In the genomic region with DNA sequence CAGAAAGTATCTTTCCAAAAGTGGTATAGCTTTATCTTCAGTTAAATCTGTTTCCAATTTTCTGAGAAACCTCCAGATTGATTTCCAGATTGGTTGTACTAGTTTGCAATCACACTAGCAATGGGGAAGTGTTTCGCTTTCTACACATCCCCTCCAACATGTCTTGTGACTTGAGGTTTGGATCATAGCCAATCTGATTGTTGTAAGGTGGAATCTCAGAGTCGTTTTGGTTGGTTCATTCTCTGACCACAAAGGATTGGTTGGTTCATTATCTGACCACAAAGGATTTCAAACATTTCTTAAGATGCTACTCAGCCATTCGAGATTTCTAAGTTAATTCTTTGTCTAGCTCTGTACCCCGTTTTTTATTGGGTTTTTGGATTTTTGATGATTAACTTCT, we compare ENCODE assay signal across 23 mouse cellular contexts.
DNase-seq lines count a peak whose midpoint lies in the region; ATAC-seq and TF ChIP-seq lines count a peak whose summit lies in the region.
"Had no signal": no experiment of that assay in that cellular context is flagged by ENCODE, and none has a peak within 500 bp of the region (broad histone marks: within the 10 kb centered on the region; RNA-seq: fewer than 3 reads in every experiment).

No protein-coding gene starts in this region.

- no peaks in the 10 kb centered on the region for H3K9me3 ChIP-seq in embryonic facial prominence, embryonic 14.5 days (ENCODE audit: control insufficient read depth, low read length)
- H3K9me3 ChIP-seq in embryonic facial prominence, embryonic 10.5 days: no peaks in the 10 kb centered on the region
- no peaks in the 10 kb centered on the region for H3K9me3 ChIP-seq in MEL (replicated peaks; ENCODE audit: insufficient read depth, low read length)
- no peaks in the 10 kb centered on the region for H3K9me3 ChIP-seq in hindbrain, embryonic 12.5 days (replicated peaks)
- H3K9me3 ChIP-seq: embryonic facial prominence, embryonic 13.5 days; forebrain, embryonic 13.5 days had no signal

- 0 out of 2 replicates have a peak, but pooled peaks have one; percentile 37 for ATAC-seq in embryonic facial prominence, embryonic 14.5 days (ENCODE audit: low read depth)
- no peak for ATAC-seq in hindbrain, embryonic 12.5 days (ENCODE audit: low FRiP score)
- ATAC-seq: CD4-positive, CD25-positive, alpha-beta regulatory T cell, adult 4 months; forebrain, embryonic 13.5 days; forebrain, embryonic 16.5 days had no signal

- no peak for TF ChIP-seq RAD21 in MEL (IDR thresholded peaks at IDR 0.05; ENCODE audit: low read depth, low read length)

- no peaks in the 10 kb centered on the region for H3K4me1 ChIP-seq in embryonic facial prominence, embryonic 14.5 days (ENCODE audit: control insufficient read depth, insufficient read depth, low read length)
- H3K4me1 ChIP-seq in embryonic facial prominence, embryonic 10.5 days: no peaks in the 10 kb centered on the region
- no peaks in the 10 kb centered on the region for H3K4me1 ChIP-seq in MEL (ENCODE audit: control insufficient read depth in 1 of 2, insufficient read depth in 2 of 2, low read length in 2 of 2)
- no peaks in the 10 kb centered on the region for H3K4me1 ChIP-seq in hindbrain, embryonic 12.5 days
- H3K4me1 ChIP-seq: embryonic facial prominence, embryonic 13.5 days; forebrain, embryonic 13.5 days had no signal

- DNase-seq in embryonic facial prominence, embryonic 14.5 days (ENCODE audit: low spot score): peak; percentile 53
- DNase-seq in embryonic facial prominence, embryonic 10.5 days (ENCODE audit: low spot score): no peak
- DNase-seq in 3134 (ENCODE audit: extremely low read depth, insufficient read length, low spot score): peak; percentile 58
- DNase-seq in MEL (ENCODE audit: low read depth, low spot score): peak; percentile 6
- DNase-seq in NIH3T3 (ENCODE audit: low read depth): peak; percentile 9
- no peak for DNase-seq in frontal cortex, postnatal 14 days (ENCODE audit: low spot score in 2 of 2)
- no peak for DNase-seq in heart, postnatal 10 days
- DNase-seq: adrenal gland, adult 2 months; adrenal gland, postnatal 10 days; adrenal gland, postnatal 25 days; B cell, adult 2 months; cerebellum, adult 11-12 months; cerebellum, adult 2 months; cerebellum, adult 9-10 months; cerebellum, postnatal 10 days; cerebellum, postnatal 25 days had no signal

- intact Hi-C loops in heart, postnatal 10 days (cut with DNase I): no loop called here

- TF ChIP-seq EP300 in MEL (IDR thresholded peaks at IDR 0.05; ENCODE audit: low read depth in 1 of 2, low read length in 2 of 2): no peak

- TF ChIP-seq POLR2A in MEL (IDR thresholded peaks at IDR 0.05; ENCODE audit: control insufficient read depth in 1 of 2, insufficient read depth in 1 of 2, low read depth in 1 of 2, low read length in 2 of 2, poor library complexity in 1 of 2): no peak

- WGBS in embryonic facial prominence, embryonic 14.5 days: 58% methylated on average over 4 of the region's 4 CpGs
- 84% methylated on average over 4 of the region's 4 CpGs for WGBS in embryonic facial prominence, embryonic 10.5 days
- WGBS in hindbrain, embryonic 12.5 days: 75% methylated on average over 4 of the region's 4 CpGs

- no peak overlapping the region for H3K27ac ChIP-seq in embryonic facial prominence, embryonic 14.5 days (replicated peaks; ENCODE audit: low read depth, low read length)
- no peak overlapping the region for H3K27ac ChIP-seq in embryonic facial prominence, embryonic 10.5 days (replicated peaks)
- no peak overlapping the region for H3K27ac ChIP-seq in MEL (ENCODE audit: control insufficient read depth, low read depth, low read length)
- H3K27ac ChIP-seq in hindbrain, embryonic 12.5 days: no peak overlapping the region
- H3K27ac ChIP-seq: embryonic facial prominence, embryonic 13.5 days; forebrain, embryonic 13.5 days had no signal

- H3K4me2 ChIP-seq in embryonic facial prominence, embryonic 14.5 days (ENCODE audit: low read depth, low read length): no peak overlapping the region
- H3K4me2 ChIP-seq in hindbrain, embryonic 12.5 days (replicated peaks): no peak overlapping the region
- H3K4me2 ChIP-seq: embryonic facial prominence, embryonic 13.5 days; forebrain, embryonic 13.5 days had no signal

- no peaks in the 10 kb centered on the region for H3K36me3 ChIP-seq in embryonic facial prominence, embryonic 14.5 days (ENCODE audit: control insufficient read depth, insufficient read depth, low read length)
- no peaks in the 10 kb centered on the region for H3K36me3 ChIP-seq in embryonic facial prominence, embryonic 10.5 days (replicated peaks)
- H3K36me3 ChIP-seq in MEL (ENCODE audit: control insufficient read depth in 1 of 2, insufficient read depth in 2 of 2, low read length in 2 of 2): no peaks in the 10 kb centered on the region
- H3K36me3 ChIP-seq in hindbrain, embryonic 12.5 days: no peaks in the 10 kb centered on the region
- H3K36me3 ChIP-seq: embryonic facial prominence, embryonic 13.5 days; G1E had no signal

- H3K9ac ChIP-seq in embryonic facial prominence, embryonic 14.5 days (ENCODE audit: low read depth, low read length): no peak overlapping the region
- no peak overlapping the region for H3K9ac ChIP-seq in MEL (ENCODE audit: control insufficient read depth, low read depth, low read length, poor library complexity, severe bottlenecking)
- H3K9ac ChIP-seq in hindbrain, embryonic 12.5 days: no peak overlapping the region
- H3K9ac ChIP-seq: embryonic facial prominence, embryonic 13.5 days; forebrain, embryonic 13.5 days had no signal

- H3K4me3 ChIP-seq in embryonic facial prominence, embryonic 14.5 days (ENCODE audit: low read depth, low read length): no peak overlapping the region
- H3K4me3 ChIP-seq in embryonic facial prominence, embryonic 10.5 days: no peak overlapping the region
- no peak overlapping the region for H3K4me3 ChIP-seq in MEL (ENCODE audit: control insufficient read depth in 1 of 2, insufficient read depth in 1 of 2, low read depth in 2 of 2, low read length in 2 of 2)
- H3K4me3 ChIP-seq in hindbrain, embryonic 12.5 days: no peak overlapping the region
- H3K4me3 ChIP-seq: embryonic facial prominence, embryonic 13.5 days; forebrain, embryonic 13.5 days had no signal

- TF ChIP-seq CTCF in MEL (IDR thresholded peaks at IDR 0.05 in 2 of 3, conservative IDR thresholded peaks at IDR 0.05 in 1 of 3; ENCODE audit: control insufficient read depth in 1 of 3, insufficient read depth in 1 of 3, low read depth in 2 of 3, low read length in 3 of 3, poor library complexity in 1 of 3, severe bottlenecking in 1 of 3): no peak

- H3K27me3 ChIP-seq in embryonic facial prominence, embryonic 14.5 days (replicated peaks; ENCODE audit: control insufficient read depth, insufficient read depth, low read length): no peaks in the 10 kb centered on the region
- no peaks in the 10 kb centered on the region for H3K27me3 ChIP-seq in embryonic facial prominence, embryonic 10.5 days (replicated peaks; ENCODE audit: low read depth, poor library complexity, severe bottlenecking)
- no peaks in the 10 kb centered on the region for H3K27me3 ChIP-seq in MEL (ENCODE audit: control insufficient read depth in 1 of 2, insufficient read depth in 2 of 2, low read length in 2 of 2)
- no peaks in the 10 kb centered on the region for H3K27me3 ChIP-seq in hindbrain, embryonic 12.5 days
- H3K27me3 ChIP-seq: CH12.LX; embryonic facial prominence, embryonic 13.5 days; forebrain, embryonic 13.5 days had no signal

- H3K79me2 ChIP-seq in MEL (ENCODE audit: control insufficient read depth, insufficient read depth, low read length, poor library complexity): no peaks in the 10 kb centered on the region

TF ChIP-seq in MEL, 35 proteins besides CTCF, POLR2A, EP300 and RAD21:
- TF ChIP-seq ZNF384 (IDR thresholded peaks at IDR 0.05; ENCODE audit: low read depth, low read length): no peak
- no peak for TF ChIP-seq MAFK (IDR thresholded peaks at IDR 0.05; ENCODE audit: borderline replicate concordance, low read depth, low read length)
- TF ChIP-seq HCFC1 (IDR thresholded peaks at IDR 0.05; ENCODE audit: low read depth, low read length): no peak
- no peak for TF ChIP-seq USF2 (IDR thresholded peaks at IDR 0.05; ENCODE audit: borderline replicate concordance in 1 of 2, insufficient read depth in 1 of 2, low read depth in 1 of 2, low read length in 2 of 2)
- TF ChIP-seq UBTF (IDR thresholded peaks at IDR 0.05; ENCODE audit: borderline replicate concordance, insufficient read depth, low read depth, low read length): no peak
- TF ChIP-seq NRF1 (IDR thresholded peaks at IDR 0.05; ENCODE audit: insufficient read depth, low read depth, low read length, poor library complexity, severe bottlenecking): no peak
- no peak for TF ChIP-seq SMC3 (IDR thresholded peaks at IDR 0.05; ENCODE audit: low read depth, low read length)
- TF ChIP-seq BHLHE40 (IDR thresholded peaks at IDR 0.05; ENCODE audit: borderline replicate concordance, low read depth, low read length): peak; percentile 22; the same call in 1 of the 2 replicates
- peak; percentile 56; the same call in 1 of the 2 replicates for TF ChIP-seq RCOR1 (IDR thresholded peaks at IDR 0.05; ENCODE audit: low read depth, low read length)
- no peak for TF ChIP-seq ZC3H11A (IDR thresholded peaks at IDR 0.05; ENCODE audit: low read depth, low read length)
- TF ChIP-seq SIN3A (IDR thresholded peaks at IDR 0.05; ENCODE audit: low read length): no peak
- no peak for TF ChIP-seq ETS1 (IDR thresholded peaks at IDR 0.05; ENCODE audit: low read depth, low read length)
- TF ChIP-seq MXI1 (IDR thresholded peaks at IDR 0.05; ENCODE audit: low read depth, low read length): no peak
- TF ChIP-seq TCF12 (IDR thresholded peaks at IDR 0.05; ENCODE audit: low read depth, low read length): no peak

Comparison
In these comparisons a context has a peak if more than half of its experiments do, and no peak if none do; other contexts are left out.
1. DNase-seq: peak in embryonic facial prominence, embryonic 14.5 days (single experiment), 3134 (single experiment), MEL (single experiment) and NIH3T3 (single experiment); none in embryonic facial prominence, embryonic 10.5 days (single experiment), frontal cortex, postnatal 14 days (0 of 2) and heart, postnatal 10 days (0 of 2).